Mouse (Mus musculus): ENCODE measurements around the gene Gm49405. TPM values are rescaled to one million over a fixed set of nuclear protein-coding genes. Genes with fewer than 3 reads are reported as not detected.
"Not testable (repeated sequence)": the region's sequence is repeated elsewhere in the genome, so short reads cannot be mapped to it uniquely, and the experiment has no call there.

Gm49405 gene
- total RNA-seq, 2 experiments from 2014 or later, result 0.33 to 0.56 TPM

DNA sequence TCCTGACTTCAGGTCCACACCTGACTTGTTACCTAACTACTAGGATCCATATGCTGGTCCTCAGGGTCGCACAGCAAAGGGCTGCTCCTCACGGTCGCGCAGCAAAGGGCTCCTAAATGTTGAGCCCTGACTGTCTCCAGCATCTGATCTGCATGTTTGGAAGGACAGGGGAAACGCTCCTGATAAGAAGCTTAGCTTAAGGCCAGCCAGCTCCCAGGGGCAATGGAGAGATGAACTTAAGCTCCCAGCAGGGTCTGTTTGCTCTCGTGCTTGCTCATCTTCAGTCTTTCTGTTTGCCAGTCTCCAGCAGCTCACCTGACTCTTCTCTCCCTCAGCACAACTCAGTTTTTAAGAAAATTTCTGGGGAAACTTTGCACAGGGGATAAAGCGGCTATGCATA, 32.2 kb downstream of the Gm49405 start:
- Histone ChIP-seq H3K27ac (no peak overlapping the region), H3K4me3 (no peak overlapping the region)
- DNase-seq, result no peak
- TF ChIP-seq CTCF (IDR thresholded peaks at IDR 0.05), result no peak
- intact Hi-C loops (cut with DNase I), result no loop called here

DNA sequence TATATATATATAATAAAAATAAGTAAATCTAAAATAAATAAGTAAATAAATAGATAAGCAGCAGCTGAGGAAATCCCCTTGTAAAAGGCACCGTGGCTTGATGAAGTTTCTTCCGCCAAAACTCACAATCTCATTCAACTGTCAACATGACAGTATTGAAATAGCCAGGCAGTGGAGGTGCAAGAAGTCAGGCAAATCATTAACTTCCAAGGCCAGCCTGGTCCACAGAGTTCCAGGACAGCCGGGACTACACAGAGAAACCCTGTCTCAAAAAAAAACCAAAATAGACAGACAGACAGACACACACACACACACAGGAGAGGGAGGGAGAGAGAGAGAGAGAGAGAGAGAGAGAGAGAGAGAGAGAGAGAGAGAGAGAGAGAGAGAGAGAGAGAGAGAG, 32.9 kb downstream of the Gm49405 start:
- H3K4me3 ChIP-seq, result no peak overlapping the region
- intact Hi-C loops (cut with DNase I), result no loop called here
- TF ChIP-seq CTCF (IDR thresholded peaks at IDR 0.05), result no peak
- H3K27ac ChIP-seq, result no peak overlapping the region
- DNase-seq, result no peak

DNA sequence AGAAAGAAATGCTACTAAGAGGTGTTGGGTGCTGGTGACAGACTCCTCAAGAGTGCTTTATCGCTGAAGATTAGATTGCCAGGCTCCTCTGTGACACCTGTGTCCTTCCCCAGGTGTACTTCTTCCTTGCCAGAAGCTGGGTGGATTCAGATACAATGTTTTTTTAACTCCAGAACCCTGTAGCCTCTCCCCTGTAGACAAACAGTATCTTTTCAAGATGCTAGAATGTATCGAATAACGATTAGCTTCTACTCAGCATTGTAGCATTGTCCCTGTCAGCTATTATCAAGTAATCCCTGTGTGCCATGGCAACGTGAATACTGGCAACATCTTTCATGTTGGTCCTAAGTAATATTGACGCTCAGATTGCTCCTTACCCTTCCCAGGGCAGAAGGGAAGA, 33.3 kb downstream of the Gm49405 start:
- no peak for TF ChIP-seq CTCF (IDR thresholded peaks at IDR 0.05)
- no peak for DNase-seq
- no peak overlapping the region for H3K4me3 ChIP-seq
- no peak overlapping the region for H3K27ac ChIP-seq
- intact Hi-C loops (cut with DNase I), result no loop called here

DNA sequence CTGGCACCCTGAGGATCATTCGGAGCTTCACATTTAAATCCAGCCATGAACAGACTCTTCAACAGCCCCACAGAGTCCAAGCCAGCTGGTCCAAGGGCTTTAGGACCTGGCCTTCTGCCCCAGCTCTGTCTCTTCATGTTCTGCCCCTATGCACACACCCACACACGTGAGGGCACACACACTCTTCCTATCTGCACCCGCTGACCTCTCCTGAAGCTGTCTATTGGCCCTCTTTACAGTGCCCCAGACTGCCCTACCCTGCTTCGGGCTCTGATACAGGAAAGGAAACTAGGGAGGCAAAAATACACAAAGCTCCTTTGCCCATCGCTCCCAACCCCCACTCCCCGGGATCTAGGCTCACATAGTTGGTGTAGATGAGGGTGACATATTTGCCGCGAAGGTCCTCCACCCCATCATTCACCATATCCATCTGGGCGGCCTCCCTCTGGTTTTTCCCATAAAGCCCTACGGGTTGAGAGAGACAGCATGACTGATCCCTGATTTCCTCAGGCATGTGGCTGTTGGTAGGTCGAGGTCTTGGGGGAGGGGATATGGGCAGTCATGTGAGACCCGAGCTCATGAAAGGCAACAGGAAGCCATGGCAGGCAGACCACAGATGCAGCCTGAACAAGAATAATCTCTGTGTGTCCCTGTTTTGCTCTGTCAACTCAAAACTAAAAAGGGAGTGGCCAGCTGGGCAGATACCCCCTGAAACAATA, 36.1 kb downstream of the Gm49405 start:
- no peak overlapping the region for H3K27ac ChIP-seq
- DNase-seq, result no peak
- peak overlapping the region; percentile 28 for H3K4me3 ChIP-seq
- intact Hi-C loops (cut with DNase I), result no loop called here
- TF ChIP-seq CTCF (IDR thresholded peaks at IDR 0.05), result no peak

DNA sequence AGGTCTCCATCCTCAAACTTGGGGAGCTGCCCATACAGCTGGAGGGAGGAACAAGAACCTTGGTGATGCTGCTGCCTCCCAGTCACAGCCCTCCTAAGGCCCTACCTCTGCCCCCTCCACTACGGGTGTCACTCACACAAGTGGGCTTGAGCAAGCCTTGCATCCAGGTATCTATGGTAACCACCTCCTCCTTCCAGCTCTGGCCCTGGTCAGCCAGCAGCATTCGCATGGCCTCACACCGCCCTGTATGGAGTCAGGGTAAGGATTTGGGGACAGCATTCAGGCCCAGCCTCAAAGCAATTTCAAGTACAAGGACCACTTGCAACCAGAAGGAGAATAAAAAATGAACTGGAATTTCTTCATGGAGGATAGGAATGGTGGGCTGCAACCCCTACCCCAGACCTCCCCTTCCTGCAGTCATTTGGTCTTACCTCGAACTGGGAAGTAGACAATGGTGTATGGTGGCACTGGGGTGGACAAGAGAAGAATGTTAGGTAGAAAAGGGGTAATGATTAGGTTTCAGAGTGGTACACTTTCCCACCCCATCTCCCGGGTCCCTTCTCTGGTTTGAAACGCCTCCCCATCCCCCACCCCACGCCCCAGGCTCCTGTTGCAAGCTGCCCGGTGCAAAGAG, 36.8 kb downstream of the Gm49405 start:
- intact Hi-C loops (cut with DNase I); DNase-seq: not testable (repeated sequence)
- Histone ChIP-seq H3K4me3 (peak overlapping the region; percentile 84), H3K27ac (peak overlapping the region; percentile 94)

DNA sequence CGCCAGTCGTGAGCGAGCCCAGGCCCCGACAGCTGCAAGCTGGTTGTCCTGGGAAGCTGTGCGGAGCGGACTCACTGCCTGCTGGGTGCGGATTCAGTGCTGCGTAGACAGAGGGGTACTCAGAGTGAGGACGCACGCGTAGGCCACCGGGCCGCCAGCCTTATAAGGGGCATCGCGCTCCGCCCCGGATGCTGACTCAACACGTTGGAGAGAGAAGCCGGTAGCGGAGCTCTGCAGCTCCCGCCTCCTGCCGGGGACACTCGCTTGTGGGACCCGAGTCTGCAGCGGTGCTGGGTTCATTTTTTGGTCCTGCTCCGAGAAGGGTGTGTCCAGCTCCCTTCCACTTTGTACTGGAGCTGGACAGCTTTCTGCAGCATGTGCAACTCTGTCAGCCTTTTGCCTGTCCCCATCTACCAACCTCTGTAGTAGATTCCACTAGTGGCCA, 37.4 kb downstream of the Gm49405 start, which contains the start of gene Gstp1:
TSS of gene Gstp1 (minus strand) at position 198 of the 445 bp plus-strand sequence.
- peak; percentile 36; the same call in 1 of the 2 replicates for TF ChIP-seq CTCF (IDR thresholded peaks at IDR 0.05)
- Histone ChIP-seq H3K27ac (peak within 1 kb of the TSS; percentile 94), H3K4me3 (peak within 1 kb of the TSS; percentile 84)
- intact Hi-C loops (cut with DNase I), result no loop called here
- DNase-seq, result peak; percentile 95

DNA sequence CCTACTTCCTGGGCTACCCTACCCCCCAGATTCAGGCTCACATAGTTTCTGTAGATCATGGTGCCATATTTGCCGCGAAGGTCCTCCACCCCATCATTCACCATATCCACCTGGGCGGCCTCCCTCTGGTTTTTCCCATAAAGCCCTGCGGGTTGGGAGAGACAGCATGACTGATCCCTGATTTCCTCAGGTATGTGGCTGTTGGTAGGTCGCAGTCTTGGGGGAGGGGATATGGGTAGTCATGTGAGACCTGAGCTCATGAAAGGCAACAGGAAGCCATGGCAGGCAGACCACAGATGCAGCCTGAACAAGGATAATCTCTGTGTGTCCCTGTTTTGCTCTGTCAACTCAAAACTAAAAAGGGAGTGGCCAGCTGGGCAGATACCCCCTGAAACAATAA, 40.5 kb downstream of the Gm49405 start:
- DNase-seq; H3K4me3 ChIP-seq; H3K27ac ChIP-seq; intact Hi-C loops (cut with DNase I): not testable (repeated sequence)

DNA sequence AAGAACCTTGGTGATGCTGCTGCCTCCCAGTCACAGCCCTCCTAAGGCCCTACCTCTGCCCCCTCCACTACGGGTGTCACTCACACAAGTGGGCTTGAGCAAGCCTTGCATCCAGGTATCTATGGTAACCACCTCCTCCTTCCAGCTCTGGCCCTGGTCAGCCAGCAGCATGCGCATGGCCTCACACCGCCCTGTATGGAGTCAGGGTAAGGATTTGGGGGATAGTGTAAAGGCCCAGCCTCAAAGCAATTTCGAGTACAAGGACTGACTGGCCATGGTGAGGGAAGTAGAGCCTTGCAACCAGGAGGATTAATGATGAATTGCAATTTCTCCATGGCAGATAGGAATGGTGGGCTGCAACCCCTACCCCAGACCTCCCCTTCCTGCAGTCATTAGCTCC, 41.1 kb downstream of the Gm49405 start:
- H3K27ac ChIP-seq, result peak overlapping the region; percentile 86
- DNase-seq; intact Hi-C loops (cut with DNase I): not testable (repeated sequence)
- peak overlapping the region; percentile 69 for H3K4me3 ChIP-seq

DNA sequence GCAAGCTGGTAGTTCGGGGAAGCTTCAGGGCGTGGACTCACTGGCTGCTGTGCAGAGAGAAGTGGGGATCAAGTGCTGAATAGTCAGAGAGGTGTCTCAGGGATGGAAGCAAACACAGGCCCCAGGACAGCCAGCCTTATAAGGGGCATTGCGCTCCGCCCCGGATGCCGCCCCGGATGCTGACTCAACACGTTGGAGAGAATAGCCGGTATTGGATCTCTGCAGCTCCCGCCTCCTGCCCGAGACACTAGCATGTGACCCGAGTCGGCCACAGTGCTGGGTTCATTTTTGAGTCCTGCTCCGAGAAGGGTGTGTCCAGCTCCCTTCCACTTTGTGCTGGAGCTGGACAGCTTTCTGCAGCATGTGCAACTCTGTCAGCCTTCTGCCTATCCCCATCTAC, 41.7 kb downstream of the Gm49405 start:
- peak; percentile 87 for DNase-seq
- no peak for TF ChIP-seq CTCF (IDR thresholded peaks at IDR 0.05)
- Histone ChIP-seq H3K4me3 (peak overlapping the region; percentile 69), H3K27ac (peak overlapping the region; percentile 86)
- intact Hi-C loops (cut with DNase I), result no loop called here

DNA sequence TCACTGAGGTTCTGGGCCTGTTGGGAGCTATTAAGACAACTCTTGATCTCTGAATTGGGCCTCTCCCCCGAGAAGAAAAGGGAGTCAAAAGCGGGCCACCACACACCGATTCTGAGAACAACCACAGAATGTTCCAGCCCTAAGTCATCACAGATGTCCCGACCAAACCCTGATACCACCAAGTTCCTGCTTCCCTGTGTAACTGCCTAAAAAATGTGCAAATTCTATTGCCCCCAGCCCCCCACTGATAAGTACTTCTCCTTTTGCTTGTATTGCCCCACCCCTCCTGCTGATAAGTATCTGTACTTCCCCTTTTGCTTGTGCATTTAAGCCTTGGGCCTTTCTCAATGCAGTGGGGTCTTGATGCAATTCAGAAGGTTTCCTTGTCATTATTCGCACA, 43.7 kb downstream of the Gm49405 start:
- DNase-seq; intact Hi-C loops (cut with DNase I); H3K27ac ChIP-seq; H3K4me3 ChIP-seq: not testable (repeated sequence)

DNA sequence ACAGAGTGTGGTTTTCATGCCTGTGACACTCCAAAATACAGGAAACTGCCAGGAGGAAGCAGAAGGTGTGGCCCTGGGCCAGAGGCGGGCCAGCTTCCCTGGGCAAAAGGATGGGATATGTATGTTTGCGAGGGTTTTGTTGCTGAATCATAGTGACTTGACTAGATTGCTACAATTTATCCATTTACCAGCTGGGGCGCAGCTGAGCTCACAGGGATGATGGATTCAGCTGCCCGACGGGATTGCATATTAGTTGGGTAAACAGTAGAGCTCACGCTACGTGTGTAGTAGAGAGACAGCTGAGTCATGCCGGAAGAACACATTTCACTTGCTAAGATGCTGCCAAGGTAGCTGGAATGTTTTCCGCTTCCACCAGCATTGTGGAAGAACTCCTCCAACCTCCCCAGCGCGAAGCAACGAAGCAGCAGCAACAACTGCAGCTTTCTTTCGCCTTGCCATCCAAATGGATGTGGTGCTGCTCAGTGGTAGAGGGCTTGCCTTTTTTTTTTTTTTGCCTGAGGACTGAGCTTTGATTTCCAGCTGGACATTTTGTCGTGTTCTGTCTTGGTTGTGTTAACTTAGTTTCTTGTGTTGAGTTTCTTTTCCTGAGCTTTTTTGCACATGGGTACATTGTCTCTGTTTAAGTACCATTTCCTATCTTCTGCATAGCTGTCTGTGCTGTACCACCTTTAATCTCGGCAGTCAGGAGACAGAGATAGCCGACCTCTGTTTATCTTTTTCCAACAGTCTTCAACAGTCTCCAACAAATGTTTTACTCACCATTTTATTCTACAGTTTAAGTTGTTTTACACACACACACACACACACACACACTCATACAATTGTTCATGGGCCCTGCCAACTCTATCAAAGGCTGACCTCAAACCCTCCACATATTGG, 45.8 kb downstream of the Gm49405 start, which contains the start of gene Gstp2:
TSS of gene Gstp2 (minus strand) at position 58 of the 900 bp plus-strand sequence.
- intact Hi-C loops (cut with DNase I), result no loop called here
- Histone ChIP-seq H3K27ac (peak within 1 kb of the TSS; percentile 89), H3K4me3 (peak within 1 kb of the TSS; percentile 61)
- DNase-seq, result peak; percentile 85
- peak; percentile 62 for TF ChIP-seq CTCF (IDR thresholded peaks at IDR 0.05)

DNA sequence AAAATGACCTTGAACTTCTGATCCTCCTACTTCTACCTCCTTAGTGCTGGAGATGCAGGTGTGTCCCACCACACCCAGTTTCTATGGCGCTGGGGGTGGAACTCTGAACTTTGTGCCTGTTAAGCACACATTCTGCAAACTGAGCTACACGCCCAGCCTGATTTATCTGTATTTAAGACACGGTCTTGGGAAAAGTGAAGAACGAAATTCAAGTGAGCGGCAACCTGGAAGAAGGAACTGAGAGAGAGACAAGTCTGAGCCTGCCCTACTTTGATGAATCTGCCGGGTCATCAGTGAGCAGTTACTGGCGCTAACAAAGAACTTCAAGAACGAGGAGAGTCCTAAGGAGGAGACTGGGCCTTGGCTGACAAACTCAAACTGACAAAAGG, 46.4 kb downstream of the Gm49405 start:
- no peak for DNase-seq
- no peak overlapping the region for H3K4me3 ChIP-seq
- TF ChIP-seq CTCF (IDR thresholded peaks at IDR 0.05), result no peak
- intact Hi-C loops (cut with DNase I), result no loop called here
- peak overlapping the region; percentile 89 for H3K27ac ChIP-seq

DNA sequence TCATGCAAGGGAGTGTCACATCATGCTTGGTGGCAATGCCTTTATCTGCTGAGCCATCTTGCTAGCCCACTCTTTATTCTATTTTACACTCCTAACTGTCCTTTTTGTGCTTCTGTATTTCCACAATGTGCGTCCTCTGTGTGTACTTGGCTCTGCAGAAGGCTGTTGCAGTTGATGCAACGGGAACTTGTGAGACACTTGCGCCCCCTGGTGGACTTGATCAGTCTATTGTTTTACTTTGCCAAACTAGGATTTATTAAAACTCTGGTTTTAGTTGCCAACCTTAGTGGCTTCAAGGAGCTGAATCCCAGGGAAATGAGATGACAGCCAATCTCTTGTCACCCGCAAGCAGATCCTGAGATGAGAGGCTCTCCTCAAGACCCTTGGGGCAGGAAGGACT, 47.4 kb downstream of the Gm49405 start:
- Histone ChIP-seq H3K27ac (no peak overlapping the region; the same call in 1 of the 2 replicates), H3K4me3 (no peak overlapping the region)
- peak; percentile 86 for TF ChIP-seq CTCF (IDR thresholded peaks at IDR 0.05)
- intact Hi-C loops (cut with DNase I), result loop anchor here (1.0 kb wide), 1 partner anchor 29 kb away; no protein-coding TSS in a partner anchor
- DNase-seq, result peak; percentile 85

DNA sequence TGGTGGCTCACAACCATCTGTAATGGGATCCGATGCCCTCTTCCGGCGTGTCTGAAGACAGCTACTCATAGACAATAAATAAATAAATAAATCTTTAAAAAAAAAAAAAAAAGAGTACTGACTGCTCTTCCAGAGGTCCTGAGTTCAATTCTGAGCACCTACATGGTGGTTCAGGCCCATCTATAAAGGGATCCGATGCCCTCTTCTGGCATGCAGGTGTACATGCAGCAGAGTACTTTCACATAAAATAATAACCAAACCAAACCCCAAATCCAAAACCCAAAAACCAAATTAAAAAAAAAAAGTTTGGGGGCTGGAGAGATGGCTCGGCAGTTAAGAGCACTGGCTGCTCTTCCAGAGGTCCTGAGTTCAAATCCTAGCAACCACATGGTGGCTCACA, 48.6 kb downstream of the Gm49405 start:
- H3K4me3 ChIP-seq; DNase-seq; intact Hi-C loops (cut with DNase I); H3K27ac ChIP-seq: not testable (repeated sequence)
